Mouse (Mus musculus): ENCODE measurements around the gene Akap2. TPM values are rescaled to one million over a fixed set of nuclear protein-coding genes. Genes with fewer than 3 reads are reported as not detected.

Akap2 gene
- polyA plus RNA-seq, 1 experiment from 2014 or later, result 28.2 TPM

DNA sequence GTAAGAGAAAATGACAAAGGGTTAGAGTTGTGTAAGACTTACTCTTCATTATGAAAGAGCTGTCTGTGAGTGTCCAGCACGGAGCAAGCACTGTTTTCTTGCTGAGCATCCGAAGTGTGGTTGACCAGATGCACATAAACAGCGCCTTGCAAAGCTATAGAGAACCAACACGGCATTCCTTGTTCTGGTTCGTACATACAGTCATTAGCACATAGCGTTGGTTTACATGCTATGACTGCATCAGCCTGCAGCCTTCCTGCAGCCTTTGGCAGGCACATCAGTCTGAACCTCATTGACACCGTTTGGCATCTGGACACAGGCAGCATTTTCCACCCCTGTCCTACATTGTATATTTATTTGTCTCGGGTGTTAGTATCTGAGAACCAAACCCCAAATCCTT lies 98.7 kb downstream of the Akap2 start:
- Histone ChIP-seq H3K9me3 (ENCODE audit: control insufficient read depth, low read length) (no peaks in the 10 kb centered on the region), H3K36me3 (ENCODE audit: control insufficient read depth, insufficient read depth, low read length) (no peaks in the 10 kb centered on the region), H3K4me2 (ENCODE audit: low read length) (no peak overlapping the region), H3K9ac (ENCODE audit: low read length) (no peak overlapping the region), H3K4me3 (ENCODE audit: low read depth, low read length) (no peak overlapping the region), H3K4me1 (replicated peaks; ENCODE audit: control insufficient read depth, insufficient read depth, low read length) (peaks cover 10% of the 10 kb centered on the region; the same call in 1 of the 2 replicates), H3K27me3 (replicated peaks; ENCODE audit: control insufficient read depth, insufficient read depth, low read length) (no peaks in the 10 kb centered on the region), H3K27ac (ENCODE audit: low read depth) (no peak overlapping the region)
- DNase-seq (ENCODE audit: low spot score), result no peak
- WGBS, result 85% methylated on average over 8 of the region's 8 CpGs
- no peak for ATAC-seq (replicated peaks; ENCODE audit: low FRiP score, low TSS enrichment, low read depth)

DNA sequence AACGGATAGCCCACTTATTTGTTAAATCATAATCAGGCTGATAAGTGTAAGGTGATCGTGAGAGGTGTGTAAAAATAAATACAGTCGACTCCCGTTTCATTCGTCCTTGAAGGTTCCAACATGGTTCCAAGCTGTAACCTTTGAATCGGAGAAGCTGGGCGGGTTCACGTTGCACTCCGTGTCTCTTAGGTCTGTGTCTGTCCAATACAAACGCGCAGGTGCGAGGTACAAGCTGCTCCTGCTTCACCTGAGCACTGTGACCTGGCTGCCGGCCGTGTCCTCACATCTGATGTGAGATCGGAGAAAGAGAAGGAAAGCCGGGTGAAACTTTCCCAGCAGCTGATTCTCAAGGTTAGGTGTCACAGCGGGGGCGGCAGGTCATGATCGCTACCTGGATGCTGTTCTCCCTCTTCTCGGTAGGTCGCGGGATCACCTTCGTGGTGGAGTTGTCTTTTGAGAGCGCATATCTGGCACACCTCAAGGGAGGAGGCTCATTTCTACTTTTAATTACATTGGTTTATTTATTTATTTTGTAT lies 103.5 kb downstream of the Akap2 start:
- no peaks in the 10 kb centered on the region for H3K9me3 ChIP-seq (ENCODE audit: control insufficient read depth, low read length)
- H3K27me3 ChIP-seq (replicated peaks; ENCODE audit: control insufficient read depth, insufficient read depth, low read length), result no peaks in the 10 kb centered on the region
- no peak overlapping the region for H3K4me3 ChIP-seq (ENCODE audit: low read depth, low read length)
- H3K27ac ChIP-seq (ENCODE audit: low read depth), result no peak overlapping the region
- ATAC-seq (replicated peaks; ENCODE audit: low FRiP score, low TSS enrichment, low read depth) (no peak), DNase-seq (ENCODE audit: low spot score) (no peak)
- H3K36me3 ChIP-seq (ENCODE audit: control insufficient read depth, insufficient read depth, low read length), result no peaks in the 10 kb centered on the region
- H3K9ac ChIP-seq (ENCODE audit: low read length), result no peak overlapping the region
- H3K4me2 ChIP-seq (ENCODE audit: low read length), result no peak overlapping the region
- peaks cover 16% of the 10 kb centered on the region for H3K4me1 ChIP-seq (replicated peaks; ENCODE audit: control insufficient read depth, insufficient read depth, low read length)
- 81% methylated on average over 24 of the region's 24 CpGs for WGBS

DNA sequence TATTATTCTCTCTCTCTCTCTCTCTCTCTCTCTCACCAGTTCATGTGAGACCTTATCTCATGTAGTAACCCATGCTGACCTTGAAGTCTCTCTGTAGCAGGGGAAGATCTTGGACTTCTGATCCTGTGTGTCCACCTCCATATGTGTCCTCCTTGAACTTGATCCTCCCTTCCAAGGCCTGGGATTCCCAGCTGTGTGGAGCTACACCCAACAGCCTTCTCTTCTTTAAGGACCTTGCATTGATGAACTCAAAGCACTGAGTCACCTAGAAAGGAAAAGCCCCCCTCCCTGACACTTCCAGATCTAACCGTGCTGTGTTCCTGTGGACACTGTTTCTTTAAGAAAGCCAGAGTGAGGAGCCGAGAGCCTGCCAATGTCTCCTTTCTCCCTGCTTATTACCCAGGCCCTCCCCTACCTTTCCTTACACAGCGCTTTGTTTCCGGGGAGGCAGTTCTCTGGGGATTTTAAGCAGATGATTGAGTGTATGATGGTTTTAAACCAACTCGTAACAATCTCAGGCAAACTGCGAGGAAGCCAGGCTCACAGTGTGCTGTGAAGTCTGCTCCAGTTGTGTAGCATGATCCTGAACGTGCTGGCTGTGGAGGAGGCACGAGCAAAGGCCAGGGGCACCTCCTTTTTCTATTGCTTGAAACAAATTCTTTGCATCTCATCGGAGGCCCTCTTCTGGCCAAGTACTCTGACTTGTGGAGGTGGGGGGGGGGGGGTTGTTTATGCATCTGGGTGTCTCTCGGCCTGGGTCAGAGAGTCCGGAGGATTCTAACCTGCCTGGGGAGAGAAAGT lies 104.3 kb downstream of the Akap2 start:
- H3K4me3 ChIP-seq (ENCODE audit: low read depth, low read length), result no peak overlapping the region
- 12% methylated on average over 11 of the region's 11 CpGs for WGBS
- ATAC-seq (replicated peaks; ENCODE audit: low FRiP score, low TSS enrichment, low read depth) (peak; percentile 47), DNase-seq (ENCODE audit: low spot score) (peak; percentile 65)
- no peaks in the 10 kb centered on the region for H3K27me3 ChIP-seq (replicated peaks; ENCODE audit: control insufficient read depth, insufficient read depth, low read length)
- H3K27ac ChIP-seq (ENCODE audit: low read depth), result peak overlapping the region; percentile 35; the same call in 1 of the 2 replicates
- no peaks in the 10 kb centered on the region for H3K36me3 ChIP-seq (ENCODE audit: control insufficient read depth, insufficient read depth, low read length)
- H3K9ac ChIP-seq (ENCODE audit: low read length), result 0 out of 2 replicates have a peak overlapping the region, but pooled peaks have one; percentile 14
- H3K4me1 ChIP-seq (replicated peaks; ENCODE audit: control insufficient read depth, insufficient read depth, low read length), result peaks cover 16% of the 10 kb centered on the region
- no peaks in the 10 kb centered on the region for H3K9me3 ChIP-seq (ENCODE audit: control insufficient read depth, low read length)
- peak overlapping the region; percentile 5; the same call in 1 of the 2 replicates for H3K4me2 ChIP-seq (ENCODE audit: low read length)

DNA sequence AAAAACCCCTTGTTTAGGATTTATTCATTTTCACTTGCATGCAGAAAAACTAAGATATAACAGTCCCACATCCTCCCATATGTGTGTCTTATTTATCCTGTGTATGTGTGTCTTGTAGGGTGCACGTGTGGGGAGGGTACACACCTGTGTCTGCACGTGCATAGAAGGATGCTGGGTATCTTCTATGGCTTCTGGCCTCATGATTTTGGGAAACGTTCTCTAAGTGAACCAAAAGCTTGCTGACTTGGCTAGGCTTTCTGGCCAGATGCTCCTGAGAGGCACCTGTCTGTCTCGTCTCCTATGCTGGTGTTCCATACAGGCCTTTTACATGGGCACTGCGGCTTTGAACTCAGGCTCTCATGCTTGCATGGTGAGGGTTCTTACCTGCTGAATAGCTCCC lies 105.2 kb downstream of the Akap2 start:
- Histone ChIP-seq H3K36me3 (ENCODE audit: control insufficient read depth, insufficient read depth, low read length) (no peaks in the 10 kb centered on the region), H3K27me3 (replicated peaks; ENCODE audit: control insufficient read depth, insufficient read depth, low read length) (no peaks in the 10 kb centered on the region), H3K4me1 (replicated peaks; ENCODE audit: control insufficient read depth, insufficient read depth, low read length) (peaks cover 16% of the 10 kb centered on the region), H3K4me3 (ENCODE audit: low read depth, low read length) (no peak overlapping the region), H3K4me2 (ENCODE audit: low read length) (no peak overlapping the region), H3K27ac (ENCODE audit: low read depth) (no peak overlapping the region), H3K9me3 (ENCODE audit: control insufficient read depth, low read length) (no peaks in the 10 kb centered on the region), H3K9ac (ENCODE audit: low read length) (no peak overlapping the region)
- DNase-seq (ENCODE audit: low spot score) (no peak), ATAC-seq (replicated peaks; ENCODE audit: low FRiP score, low TSS enrichment, low read depth) (no peak)
- 90% methylated on average over 5 of the region's 5 CpGs for WGBS

DNA sequence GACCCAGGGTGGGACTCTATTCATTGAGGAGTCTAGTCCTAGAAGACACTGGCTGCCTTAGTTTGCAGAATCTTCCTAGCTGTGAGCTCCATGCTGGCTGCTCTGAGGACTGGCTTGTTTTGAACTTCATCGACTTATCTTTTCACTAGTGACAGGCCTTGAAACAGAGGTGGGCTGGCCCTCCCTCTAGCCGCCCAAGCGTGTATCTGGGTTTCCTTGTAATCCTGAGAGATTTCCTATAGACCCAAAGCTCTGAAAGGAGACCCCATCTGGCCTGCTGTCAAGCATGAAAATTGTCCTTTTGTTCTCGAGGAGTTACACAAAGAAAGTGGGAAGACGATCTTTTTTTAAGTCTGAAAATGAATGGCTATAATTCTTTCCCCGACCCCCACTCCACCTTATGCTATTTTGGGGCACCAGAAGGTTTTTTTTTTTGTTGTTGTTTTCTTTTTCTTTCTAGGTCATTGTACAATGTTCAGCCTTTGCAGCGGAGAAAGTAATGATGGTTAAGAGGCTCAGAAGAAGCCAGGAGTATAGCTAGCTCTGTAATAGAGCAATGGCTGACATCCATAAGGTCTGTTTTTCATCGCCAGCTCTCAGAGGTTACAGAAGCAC lies 107.3 kb downstream of the Akap2 start:
- DNase-seq (ENCODE audit: low spot score) (no peak), ATAC-seq (replicated peaks; ENCODE audit: low FRiP score, low TSS enrichment, low read depth) (no peak)
- Histone ChIP-seq H3K4me3 (ENCODE audit: low read depth, low read length) (no peak overlapping the region), H3K4me2 (ENCODE audit: low read length) (no peak overlapping the region), H3K9ac (ENCODE audit: low read length) (no peak overlapping the region), H3K4me1 (replicated peaks; ENCODE audit: control insufficient read depth, insufficient read depth, low read length) (peaks cover 16% of the 10 kb centered on the region), H3K9me3 (ENCODE audit: control insufficient read depth, low read length) (no peaks in the 10 kb centered on the region), H3K36me3 (ENCODE audit: control insufficient read depth, insufficient read depth, low read length) (no peaks in the 10 kb centered on the region), H3K27ac (ENCODE audit: low read depth) (peak overlapping the region; percentile 23; the same call in 1 of the 2 replicates), H3K27me3 (replicated peaks; ENCODE audit: control insufficient read depth, insufficient read depth, low read length) (no peaks in the 10 kb centered on the region)
- 40% methylated on average over 8 of the region's 8 CpGs for WGBS

DNA sequence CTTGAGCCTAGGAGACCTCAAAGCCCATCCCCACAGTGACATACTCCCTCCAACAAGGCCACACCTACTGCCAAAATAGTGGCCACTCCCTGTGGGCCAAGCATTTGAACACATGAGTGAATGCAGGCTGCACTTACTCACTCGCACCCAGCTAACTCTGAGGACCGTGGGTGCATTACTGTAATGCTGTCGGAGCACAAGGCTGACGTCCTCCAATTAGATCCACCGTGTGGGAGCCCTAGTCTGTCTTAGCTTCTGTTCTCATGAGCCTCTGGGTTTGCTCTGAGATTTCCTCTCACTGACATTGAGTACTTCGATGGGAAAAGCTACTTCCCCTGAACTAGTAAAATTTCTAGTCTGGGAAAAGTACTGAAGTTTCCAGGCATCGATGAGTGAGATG lies 108.8 kb downstream of the Akap2 start:
- Histone ChIP-seq H3K27me3 (replicated peaks; ENCODE audit: control insufficient read depth, insufficient read depth, low read length) (no peaks in the 10 kb centered on the region), H3K9me3 (ENCODE audit: control insufficient read depth, low read length) (no peaks in the 10 kb centered on the region), H3K9ac (ENCODE audit: low read length) (no peak overlapping the region), H3K4me3 (ENCODE audit: low read depth, low read length) (no peak overlapping the region), H3K4me2 (ENCODE audit: low read length) (no peak overlapping the region), H3K4me1 (replicated peaks; ENCODE audit: control insufficient read depth, insufficient read depth, low read length) (peaks cover 16% of the 10 kb centered on the region), H3K36me3 (ENCODE audit: control insufficient read depth, insufficient read depth, low read length) (no peaks in the 10 kb centered on the region), H3K27ac (ENCODE audit: low read depth) (no peak overlapping the region)
- DNase-seq (ENCODE audit: low spot score) (no peak), ATAC-seq (replicated peaks; ENCODE audit: low FRiP score, low TSS enrichment, low read depth) (no peak)
- 77% methylated on average over 7 of the region's 7 CpGs for WGBS

DNA sequence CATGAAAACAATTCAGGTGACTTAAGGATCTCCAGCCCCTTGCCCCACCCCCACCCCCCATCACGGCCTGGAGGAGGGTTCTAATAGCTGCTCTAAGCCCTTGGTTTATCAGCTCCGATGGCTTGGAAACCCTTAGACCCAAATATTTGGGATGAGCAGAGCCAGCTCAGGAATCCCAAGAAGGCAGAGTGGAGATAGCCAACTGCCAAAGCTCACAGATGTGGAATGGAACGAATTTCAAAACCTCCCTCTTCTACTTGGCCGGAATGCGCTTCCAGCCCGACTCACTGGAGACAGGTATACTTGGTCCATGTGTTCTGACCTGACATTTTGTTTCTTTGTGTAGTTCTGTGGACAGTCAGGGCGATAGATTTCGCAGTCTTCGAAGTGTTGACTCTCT lies 111.7 kb downstream of the Akap2 start:
- H3K36me3 ChIP-seq (ENCODE audit: control insufficient read depth, insufficient read depth, low read length), result no peaks in the 10 kb centered on the region
- peaks cover 19% of the 10 kb centered on the region for H3K4me1 ChIP-seq (replicated peaks; ENCODE audit: control insufficient read depth, insufficient read depth, low read length)
- WGBS, result 58% methylated on average over 9 of the region's 9 CpGs
- H3K9ac ChIP-seq (ENCODE audit: low read length), result no peak overlapping the region
- no peak overlapping the region for H3K27ac ChIP-seq (ENCODE audit: low read depth)
- no peak overlapping the region for H3K4me2 ChIP-seq (ENCODE audit: low read length)
- no peaks in the 10 kb centered on the region for H3K9me3 ChIP-seq (ENCODE audit: control insufficient read depth, low read length)
- DNase-seq (ENCODE audit: low spot score) (no peak), ATAC-seq (replicated peaks; ENCODE audit: low FRiP score, low TSS enrichment, low read depth) (no peak)
- no peak overlapping the region for H3K4me3 ChIP-seq (ENCODE audit: low read depth, low read length)
- no peaks in the 10 kb centered on the region for H3K27me3 ChIP-seq (replicated peaks; ENCODE audit: control insufficient read depth, insufficient read depth, low read length)

DNA sequence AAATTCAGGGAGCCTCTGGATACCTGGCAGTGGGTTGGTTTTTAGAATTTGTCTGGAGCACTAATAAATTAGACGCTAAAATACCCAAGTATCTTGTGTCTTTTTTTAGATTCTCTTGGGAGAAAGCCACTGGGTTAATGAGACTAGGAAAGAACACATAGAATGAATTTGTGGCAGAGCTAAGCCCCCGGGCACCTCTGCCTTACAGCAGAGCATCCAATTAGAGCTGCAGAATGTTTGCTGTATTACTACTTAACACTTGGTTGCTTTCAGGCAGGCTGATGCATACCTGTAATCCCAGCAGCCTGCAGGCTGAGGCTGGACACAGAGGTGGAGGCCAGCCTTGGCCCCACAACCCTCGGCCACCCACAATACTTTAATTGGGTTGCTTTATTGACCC lies 112.3 kb downstream of the Akap2 start:
- Histone ChIP-seq H3K4me3 (ENCODE audit: low read depth, low read length) (no peak overlapping the region), H3K9ac (ENCODE audit: low read length) (no peak overlapping the region), H3K4me2 (ENCODE audit: low read length) (no peak overlapping the region), H3K4me1 (replicated peaks; ENCODE audit: control insufficient read depth, insufficient read depth, low read length) (peaks cover 15% of the 10 kb centered on the region), H3K9me3 (ENCODE audit: control insufficient read depth, low read length) (no peaks in the 10 kb centered on the region), H3K27ac (ENCODE audit: low read depth) (no peak overlapping the region), H3K27me3 (replicated peaks; ENCODE audit: control insufficient read depth, insufficient read depth, low read length) (no peaks in the 10 kb centered on the region), H3K36me3 (ENCODE audit: control insufficient read depth, insufficient read depth, low read length) (no peaks in the 10 kb centered on the region)
- WGBS, result 75% methylated on average over 3 of the region's 3 CpGs
- ATAC-seq (replicated peaks; ENCODE audit: low FRiP score, low TSS enrichment, low read depth), result no peak
- DNase-seq (ENCODE audit: low spot score), result no peak

Measured in intestine, embryonic 14.5 days (tissue).